Mouse (Mus musculus) ZHBTc4 (cell line): ENCODE results near the gene Hacd3.

Experiments
- DNase-seq: peaks from one replicate; pipeline ENCODE4 v3.0.0-alpha.2; 2011; ENCODE audit warnings: low read depth, low spot score

The Hacd3 gene

DNA sequence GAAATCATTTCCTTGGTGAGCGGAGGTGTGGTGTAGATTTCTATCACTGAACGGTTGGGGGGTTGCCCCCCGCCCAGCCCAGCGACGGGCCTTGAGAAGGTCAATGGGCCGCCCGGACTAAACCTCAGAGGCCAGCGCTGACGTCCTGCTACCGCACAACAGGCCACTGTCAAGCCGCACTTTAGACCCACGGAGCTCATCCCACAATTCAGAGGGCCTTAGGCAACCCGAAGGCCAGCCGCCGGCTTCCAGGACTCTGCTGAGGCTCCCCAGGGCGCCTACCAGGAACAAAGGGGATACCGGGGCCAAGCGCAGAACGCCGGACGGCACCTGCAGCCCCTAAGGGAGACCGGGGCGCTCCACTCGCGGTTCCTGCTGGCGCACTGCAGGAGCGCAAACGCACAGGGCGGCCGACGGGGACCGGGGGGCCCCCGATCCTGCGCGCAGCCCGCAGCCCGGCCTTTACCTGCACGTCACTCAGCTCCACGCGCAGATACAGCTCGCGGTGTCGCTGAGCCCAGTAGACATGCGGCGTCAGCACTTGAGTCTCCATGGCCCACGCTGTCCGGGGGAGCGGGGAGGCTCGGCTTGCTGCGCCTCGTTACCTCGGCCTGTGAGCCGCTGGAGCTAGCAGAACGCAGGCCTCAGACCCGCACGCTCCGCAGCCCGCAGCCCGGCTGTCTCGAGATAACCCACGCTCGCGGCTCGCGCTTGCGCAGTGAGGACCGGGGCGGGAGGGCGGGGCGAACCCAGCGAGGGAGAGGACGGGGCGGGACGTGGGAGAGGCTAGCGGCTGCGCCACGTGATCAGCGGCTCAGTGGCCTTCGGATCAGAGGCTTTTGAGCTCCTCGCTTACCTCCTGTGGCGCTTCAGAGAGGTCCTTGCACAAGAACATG, at the start of gene Hacd3:
Gene Hacd3 (minus strand): TSS at position 703 of the 896 bp plus-strand sequence.
- peak; percentile 98 for DNase-seq

DNA sequence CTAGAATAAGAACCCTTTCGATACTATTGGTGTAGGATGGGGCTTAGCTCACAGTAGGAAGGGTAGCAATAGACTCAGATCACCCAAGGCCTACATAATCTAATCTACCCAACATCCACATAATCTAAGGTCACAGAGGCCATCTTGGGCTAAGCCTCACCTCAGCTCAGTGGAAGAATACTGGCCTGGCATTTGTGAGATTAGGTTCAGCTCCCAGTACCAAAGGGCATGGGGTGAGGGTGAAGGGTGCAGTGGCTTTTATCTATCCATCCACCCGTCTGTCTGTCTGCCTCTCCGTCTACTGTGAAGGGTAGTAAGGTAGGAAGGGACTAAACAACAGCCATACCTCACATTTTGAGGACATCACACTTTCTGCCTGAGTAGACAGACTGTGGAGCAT, 49.1 kb upstream of the Hacd3 start:
- DNase-seq: no peak

DNA sequence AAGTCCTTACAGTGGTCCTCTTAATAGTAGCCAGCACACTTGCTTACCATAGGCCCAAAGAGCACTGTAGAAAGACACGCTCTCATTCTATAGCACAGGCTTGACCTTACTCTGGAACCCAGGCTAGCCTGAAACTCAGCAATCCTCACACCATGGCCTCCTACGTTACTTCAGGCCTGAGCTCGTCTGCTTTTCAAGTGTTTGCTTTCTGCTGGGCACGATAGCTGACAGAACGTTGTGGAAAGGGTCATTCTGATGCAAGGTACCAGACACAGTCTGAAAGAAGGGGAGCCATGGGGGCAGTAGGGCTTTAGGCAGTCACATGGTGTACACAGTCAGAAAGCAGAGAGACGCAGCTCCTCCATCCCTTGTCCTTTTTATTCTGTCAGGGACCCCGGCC, 42.8 kb upstream of the Hacd3 start:
- no peak for DNase-seq

DNA sequence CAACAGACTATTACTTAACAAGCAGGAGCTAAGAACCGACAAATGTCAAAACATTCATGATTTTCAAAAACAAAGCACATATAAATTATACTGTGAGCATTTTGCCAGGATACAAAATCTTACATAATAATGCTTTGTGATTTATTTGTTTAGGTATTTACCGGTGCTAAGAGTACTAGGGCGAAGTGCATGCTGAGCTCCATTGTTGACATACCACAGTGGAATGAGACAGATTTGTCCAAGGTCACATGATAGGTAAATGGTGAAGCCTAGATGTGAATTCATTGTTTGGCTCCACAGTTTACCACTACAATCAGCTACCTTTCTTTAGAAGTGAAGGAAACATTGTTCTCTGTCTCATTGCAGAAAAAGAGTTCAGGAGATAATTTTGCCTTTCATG, 29.5 kb upstream of the Hacd3 start:
- peak; percentile 29 for DNase-seq

DNA sequence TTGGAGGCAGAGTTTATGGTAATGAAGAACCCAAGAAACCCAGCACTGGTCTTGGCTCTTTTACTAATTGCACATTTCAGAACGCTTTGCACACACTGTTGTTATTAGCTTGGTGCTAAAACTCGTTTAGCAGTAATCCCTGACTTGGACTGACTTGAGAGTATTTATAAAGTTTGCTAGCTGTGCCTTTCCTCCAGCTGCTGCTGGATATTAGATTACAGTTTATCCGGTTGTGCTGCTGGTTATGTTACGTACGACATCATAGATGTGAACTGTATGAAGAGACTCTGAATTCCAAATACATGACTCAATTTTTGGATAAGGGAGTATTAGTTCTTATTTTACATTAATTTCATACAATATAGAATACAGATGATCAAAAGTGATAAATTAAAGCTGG, 27.9 kb upstream of the Hacd3 start:
- DNase-seq: no peak

DNA sequence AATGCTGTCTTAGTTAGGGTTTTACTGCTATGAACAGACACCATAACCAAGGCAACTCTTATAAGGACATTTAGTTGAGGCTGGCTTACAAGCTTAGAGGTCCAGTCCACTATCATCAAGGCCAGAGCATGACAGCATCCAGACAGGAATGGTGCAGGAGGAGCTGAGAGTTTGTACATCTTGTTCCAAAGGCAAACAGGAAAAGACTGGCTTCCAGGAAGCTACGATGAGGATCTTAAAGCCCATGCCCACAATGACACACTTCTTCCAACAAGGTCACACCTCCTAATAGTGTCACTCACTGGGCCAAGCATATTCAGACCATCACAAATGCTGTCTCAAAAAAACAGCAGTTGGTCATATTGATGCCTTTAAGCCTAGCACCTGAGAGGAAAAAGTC, 25.5 kb upstream of the Hacd3 start:
- no peak for DNase-seq

DNA sequence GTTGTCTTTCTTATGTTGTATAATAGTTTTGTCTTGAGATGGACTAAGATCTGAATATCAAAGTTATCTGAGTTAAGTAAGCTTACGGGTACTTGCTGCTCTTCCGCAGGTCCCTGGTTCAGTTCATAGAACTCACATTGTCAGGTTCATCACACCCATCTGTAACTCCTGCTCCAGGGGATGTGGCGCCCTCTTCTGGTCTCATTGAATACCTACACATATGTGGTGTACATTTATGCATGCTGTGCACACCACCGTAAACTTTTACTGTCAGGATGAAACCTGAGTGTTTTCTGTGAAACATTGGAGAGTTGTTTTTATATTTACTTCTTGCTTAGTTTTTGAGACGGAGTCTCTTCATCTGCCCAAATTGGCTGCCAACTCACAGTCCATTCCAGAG, 19.9 kb upstream of the Hacd3 start:
- peak; percentile 85 for DNase-seq

DNA sequence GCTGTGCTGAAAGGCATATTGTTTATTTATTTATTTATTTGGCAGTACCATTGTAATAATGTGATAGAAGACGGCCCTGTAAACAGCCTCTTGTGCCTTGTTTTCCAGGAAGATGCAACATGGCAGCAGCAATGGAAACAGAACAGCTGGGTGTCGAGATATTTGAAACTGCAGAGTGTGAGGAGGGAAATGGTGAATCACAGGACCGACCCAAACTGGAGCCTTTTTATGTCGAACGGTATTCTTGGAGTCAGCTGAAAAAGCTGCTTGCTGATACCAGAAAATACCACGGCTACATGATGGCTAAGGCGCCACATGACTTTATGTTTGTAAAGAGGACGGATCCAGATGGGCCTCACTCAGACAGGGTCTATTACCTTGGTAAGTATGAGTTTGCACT, 15.4 kb upstream of the Hacd3 start:
- no peak for DNase-seq

DNA sequence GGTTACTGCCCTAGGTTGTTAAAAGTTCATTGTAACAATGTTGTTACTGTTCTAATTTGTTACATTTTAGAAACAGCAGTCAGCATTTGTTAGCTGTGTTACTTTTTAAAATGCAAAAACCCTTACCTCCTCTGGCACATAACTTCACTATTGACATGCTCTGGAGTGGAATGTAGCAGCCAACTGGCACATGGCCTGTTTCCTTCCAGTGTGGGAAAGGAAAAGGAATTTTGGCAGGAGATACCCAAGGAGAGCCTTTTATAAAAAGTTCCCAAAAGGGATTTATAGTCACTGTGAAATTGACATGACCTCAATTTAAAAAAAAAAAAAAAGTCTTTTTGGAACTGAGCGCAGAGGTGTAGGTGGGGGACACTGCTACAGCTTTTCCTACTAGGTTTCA, 15.0 kb upstream of the Hacd3 start:
- DNase-seq: no peak

DNA sequence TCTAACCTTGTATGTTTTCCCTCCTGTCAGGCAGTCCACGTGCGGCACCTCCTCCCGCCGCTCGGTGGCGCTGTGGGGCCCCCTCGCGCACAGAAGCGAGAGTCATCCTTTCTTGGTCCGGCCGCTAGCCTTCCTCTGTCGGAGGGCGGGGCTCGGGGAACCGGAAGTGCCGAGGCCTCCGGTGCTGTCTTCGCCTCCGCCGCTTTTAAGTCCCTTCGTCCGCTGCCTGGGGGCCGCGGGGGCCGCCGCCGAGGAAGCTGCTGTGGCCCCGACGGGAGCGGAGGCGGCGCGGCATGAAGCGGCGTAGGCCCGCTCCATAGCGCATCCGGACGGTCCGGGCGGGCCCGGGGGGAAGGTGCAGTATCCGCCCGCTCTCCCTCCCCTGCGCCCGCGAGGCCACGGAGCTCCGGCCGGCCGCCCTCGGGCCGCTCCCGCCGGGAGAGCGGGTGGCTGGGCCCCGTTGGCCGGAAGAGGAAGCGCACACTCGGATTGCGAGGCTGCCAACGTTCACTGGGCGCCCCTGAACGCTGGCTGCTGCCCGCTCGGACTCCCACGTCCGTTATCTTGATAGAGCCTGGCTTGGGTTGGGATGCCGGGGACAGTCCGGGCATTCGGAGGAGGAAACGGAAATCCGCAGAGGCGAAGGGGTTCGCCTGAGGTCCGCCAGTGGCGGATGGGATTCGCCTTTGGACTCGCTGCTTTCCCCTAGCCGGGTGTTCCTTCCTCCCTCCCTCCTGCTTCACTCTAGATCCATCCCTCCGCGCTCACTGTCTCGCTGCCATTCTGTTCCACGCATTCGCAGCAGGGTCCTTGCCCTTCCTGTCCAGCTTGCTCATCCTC, 11.0 kb upstream of the Hacd3 start, which contains the start of gene Dpp8:
Gene Dpp8 (plus strand): TSS at position 146 of the 840 bp plus-strand sequence.
- DNase-seq: peak; percentile 98

DNA sequence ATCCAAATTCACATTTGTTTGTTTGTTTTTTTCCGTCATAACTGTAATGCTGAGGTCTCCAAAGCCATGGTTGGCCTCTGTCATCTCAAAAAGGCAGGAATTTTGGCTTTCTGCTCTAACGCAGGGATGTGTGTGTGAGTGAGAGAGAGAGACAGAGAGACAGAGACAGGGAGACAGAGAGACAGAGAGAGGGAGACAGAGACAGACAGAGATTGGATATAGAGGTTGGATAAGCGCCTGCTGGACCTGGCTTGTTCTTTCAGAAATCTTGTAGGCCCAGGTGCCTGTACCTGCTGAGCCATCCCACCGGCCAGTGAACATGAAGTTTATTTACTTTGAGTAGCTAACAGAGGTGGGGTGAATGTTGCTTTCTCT, 10.4 kb upstream of the Hacd3 start:
- no peak for DNase-seq

DNA sequence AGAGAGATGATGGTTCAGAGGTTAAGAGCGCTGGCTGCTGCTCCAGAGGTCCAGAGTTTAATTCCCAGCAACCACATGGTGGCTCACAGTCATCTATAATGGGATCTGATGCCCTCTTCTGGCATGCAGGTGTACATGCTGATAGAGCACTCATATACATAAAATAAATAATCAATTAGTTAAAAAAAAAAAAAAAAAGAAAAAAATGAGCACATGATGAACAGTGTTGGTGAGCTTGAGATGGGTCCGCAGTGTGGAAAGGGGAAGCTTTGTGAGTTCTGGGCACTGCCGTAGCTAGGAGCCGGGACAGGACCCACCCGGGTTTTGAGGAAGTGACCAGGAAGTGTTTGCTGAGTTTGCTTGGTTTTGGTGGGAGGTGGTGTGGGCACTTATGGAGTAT, 9.9 kb upstream of the Hacd3 start:
- peak; percentile 14 for DNase-seq

DNA sequence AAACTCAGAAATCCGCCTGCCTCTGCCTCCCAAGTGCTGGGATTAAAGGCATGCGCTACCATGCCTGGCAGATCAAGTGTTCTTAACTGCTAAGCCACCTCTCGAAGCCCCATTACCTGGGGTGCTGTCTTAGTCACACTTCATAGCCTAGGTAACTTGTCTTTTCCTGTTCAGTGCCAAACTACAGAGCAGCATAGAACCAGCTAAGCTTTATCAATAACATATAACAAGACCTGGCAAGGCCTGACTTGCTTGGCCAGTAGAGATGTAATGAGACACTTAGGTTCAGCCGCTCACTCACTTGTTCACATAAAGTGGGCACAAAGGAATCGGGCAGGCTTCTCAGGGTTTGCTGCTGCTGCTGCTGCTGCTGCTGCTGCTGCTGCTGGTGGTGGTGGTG, 6.8 kb upstream of the Hacd3 start:
- DNase-seq: no peak

DNA sequence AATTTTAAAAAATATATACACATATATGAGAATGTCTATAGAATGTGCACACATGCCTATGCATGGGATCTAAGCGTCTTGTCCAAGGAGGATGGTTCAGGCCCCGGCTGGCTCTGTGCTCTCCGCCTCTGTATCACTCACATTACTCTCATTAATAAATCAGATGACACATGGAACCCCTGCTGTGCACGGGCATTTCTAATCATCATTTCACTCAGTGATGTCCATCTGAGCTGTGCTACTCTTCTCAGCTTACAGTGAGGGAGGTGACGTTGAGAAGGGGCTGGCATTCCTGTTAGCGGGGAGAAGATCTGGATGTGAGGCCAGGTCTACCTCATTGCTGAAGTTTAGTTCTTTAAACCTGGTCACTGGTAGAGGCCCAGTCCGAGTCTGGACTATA, 5.7 kb upstream of the Hacd3 start:
- no peak for DNase-seq

DNA sequence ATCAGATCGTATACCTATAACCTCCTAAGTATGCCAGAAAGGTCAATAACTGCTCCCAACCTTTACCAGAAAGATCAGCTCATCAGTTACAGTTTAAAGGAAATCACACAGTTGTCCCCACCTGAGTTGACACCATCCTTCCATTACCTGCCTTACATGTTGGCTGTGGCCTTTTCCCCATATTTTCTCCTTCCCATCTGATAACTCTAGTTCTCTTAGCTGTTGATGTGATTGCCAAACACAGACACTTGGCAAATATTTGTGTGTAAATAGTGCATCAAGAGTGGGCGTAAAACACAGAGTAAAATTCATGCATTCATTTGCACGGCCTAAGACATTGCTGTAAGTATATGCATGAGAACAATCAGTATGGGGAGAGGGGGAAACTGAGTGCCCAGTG, 2.0 kb upstream of the Hacd3 start:
- no peak for DNase-seq

DNA sequence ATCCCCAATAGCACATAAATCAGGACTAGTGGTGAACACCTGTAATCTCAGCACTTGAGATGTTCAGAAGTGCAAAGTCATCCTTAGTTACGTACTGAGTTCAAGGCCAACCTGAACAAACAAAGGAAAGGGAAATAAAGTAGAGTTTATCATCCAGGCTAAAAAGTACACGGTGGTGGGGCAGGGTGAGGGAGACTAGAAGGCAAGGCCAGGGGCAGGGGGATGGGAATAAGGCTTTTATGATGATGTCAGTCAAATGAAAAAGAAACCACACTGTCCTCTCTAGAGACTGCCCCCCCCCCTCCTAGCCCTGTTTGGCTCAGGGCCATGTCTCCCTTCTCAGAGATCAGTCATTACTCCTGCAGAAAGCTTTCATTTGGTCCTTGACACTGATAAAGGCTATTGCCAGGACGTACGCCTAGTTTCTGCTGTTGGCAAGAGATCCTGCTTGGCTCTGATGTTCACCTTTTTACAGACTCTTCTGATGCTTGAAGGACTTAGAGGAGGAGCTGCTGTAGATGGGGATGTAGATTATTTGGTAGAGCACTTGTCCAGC, 1.2 kb upstream of the Hacd3 start:
- peak; percentile 60 for DNase-seq

DNA sequence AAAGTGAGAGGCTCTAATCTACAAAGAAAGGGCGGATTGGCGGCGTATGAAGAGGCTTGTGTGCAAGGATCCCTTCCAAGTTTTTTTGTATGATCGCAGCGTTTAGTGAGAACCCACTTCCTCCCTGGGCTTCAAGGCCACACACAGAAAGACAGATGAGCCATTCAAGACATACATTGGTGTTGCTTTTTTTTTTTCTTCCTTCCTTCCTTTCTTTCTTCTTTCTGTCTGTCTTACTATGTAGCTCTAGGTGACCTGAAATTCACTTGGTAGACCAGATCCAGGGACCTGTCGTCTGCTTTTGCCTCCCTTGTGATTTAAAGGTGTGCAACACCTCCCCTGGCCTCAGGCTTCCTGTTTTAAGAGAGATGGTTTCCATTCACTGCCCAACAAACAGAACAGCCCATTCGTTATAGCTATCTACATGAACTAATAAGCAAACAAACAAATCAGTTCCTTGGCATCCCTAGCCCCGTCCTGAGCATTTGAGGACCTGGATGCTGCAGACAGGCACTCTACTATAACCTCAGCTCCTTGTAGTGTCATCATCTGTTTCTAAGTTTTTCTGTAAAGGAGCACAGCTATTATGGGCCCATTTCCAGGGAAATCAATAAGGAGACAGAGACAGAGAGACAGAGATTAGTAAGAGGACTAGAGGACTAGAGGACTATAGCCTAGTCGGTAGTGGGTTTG, 540 bp upstream of the Hacd3 start:
- DNase-seq: no peak

DNA sequence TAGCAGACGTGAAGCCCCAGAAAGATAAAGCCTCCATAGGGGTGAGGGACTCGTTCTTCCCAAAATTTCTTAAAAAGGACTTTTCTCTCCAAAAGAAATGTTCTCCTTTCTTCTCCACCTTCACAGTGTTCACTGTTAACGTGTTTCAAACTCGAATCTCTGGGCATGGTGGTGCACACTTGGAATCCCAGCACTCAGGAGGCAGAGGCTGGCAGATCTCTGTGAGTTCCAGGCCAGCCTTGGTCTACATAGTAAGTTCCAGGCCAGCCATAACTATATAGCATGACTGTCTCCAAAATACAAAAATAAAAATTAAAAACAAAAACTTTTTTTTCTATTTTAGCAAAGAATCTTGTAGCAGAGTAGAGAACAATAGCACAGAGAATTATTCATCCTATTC, 1.4 kb downstream of the Hacd3 start:
- DNase-seq: no peak

DNA sequence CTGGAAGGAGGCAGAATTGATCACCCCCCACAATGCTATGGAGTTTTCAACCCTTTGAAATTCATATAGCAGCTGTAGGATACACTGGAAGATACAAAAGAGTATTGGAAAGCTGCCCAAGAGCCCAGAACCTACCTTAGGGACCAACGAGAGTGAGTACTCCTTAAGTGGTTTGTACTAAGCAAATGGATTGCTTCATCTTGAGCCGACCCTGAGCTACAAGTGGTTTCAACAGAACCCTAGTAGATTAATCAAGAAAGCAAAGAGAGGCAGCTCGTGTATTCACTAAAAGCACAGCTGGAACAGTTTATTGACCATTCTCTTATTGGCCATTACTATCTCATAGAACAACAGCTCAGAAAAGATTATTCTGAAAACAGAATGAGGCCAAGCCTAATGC, 2.3 kb downstream of the Hacd3 start:
- DNase-seq: no peak

DNA sequence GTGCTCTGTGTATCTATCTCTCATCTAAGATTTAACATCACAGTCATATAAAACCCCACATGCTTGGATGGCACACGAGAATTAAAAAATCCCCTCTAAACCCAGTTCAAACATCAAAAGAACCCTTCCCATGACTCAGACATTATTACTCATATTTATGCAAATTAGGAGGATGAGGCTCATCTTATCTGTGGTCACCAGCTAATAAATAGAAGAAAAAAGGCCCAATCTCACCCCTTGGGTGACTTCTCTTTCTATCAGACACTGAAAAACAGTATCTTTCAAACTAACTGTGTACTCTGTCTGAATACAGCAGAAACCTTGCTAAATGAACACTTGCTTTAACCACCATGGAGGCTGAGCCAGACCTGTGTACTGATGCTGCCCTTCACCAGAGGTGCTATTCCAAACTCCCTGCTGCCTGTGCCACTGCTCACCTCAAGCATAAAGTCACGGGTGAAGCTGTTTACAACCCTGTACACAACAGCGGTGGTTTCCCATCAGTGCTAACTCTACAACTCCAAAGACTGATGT, 2.8 kb downstream of the Hacd3 start:
- no peak for DNase-seq

DNA sequence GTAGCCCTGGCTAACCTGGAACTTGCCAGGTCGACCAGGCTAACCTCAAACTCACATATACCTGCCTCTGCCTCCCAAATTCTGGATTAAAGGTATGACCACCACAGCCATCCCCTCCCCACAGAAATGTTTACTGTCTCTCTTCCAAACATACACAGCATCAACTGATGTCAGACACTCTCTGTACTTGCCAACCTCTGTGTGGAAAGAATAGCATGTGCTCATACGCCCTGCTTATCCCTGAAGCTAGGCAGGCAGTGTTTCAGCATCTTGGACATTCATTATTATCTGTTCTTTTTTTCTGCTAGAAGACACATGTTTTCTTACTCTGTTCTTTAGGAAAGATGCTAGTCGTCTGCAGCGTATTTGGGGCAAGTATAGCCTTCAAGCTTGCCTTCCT, 3.6 kb downstream of the Hacd3 start:
- DNase-seq: no peak
